Mouse (Mus musculus): ENCODE data around the gene Cyth2.
A peak's percentile ranks its signal among the peaks of the same experiment; 100 is the strongest.

Cyth2 gene

GRCm38 (mm10) chr7:45785388-45786135, 28.8 kb downstream of the Cyth2 start:
- peak; percentile 70 for DNase-seq (ENCODE audit: low spot score)

- peak; percentile 67 for DNase-seq (ENCODE audit: low spot score)
These were observed 29.6 kb downstream of the Cyth2 start, which contains the start of gene Sult2b1 for GRCm38 (mm10) chr7:45784524-45785372. Sult2b1 (minus strand) TSS chr7:45784669.

GRCm38 (mm10) chr7:45783511-45784091, 30.8 kb downstream of the Cyth2 start, which contains the start of gene Lmtk3:
Lmtk3 (plus strand) TSS chr7:45783738.
- DNase-seq (ENCODE audit: low spot score) = peak; percentile 77

DNA sequence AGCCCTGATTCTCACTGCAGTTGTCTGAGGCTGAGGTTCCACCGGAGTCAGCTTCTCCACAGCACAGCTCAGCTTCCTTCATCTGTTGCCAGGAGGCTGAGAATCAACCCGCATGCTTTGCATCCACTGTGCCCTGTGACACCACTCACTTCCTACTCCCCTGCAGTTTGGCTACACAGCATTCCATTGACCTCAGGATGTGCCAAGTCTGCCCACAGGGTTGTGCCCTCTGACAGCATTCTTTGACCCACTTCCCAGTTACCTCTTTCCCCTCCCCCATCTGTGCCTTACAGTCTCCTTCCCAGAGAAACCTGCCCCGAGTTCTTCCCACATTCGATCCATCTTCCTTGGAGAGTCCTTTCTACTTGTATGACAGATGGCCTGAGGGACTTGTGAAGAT, 32.1 kb downstream of the Cyth2 start:
- DNase-seq (ENCODE audit: low spot score) = no peak

- no peak for DNase-seq (ENCODE audit: low spot score)
These were observed 35.2 kb downstream of the Cyth2 start for GRCm38 (mm10) chr7:45779081-45779641.

GRCm38 (mm10) chr7:45775237-45775636, 39.1 kb downstream of the Cyth2 start:
- DNase-seq (ENCODE audit: low spot score) = no peak

GRCm38 (mm10) chr7:45771101-45771500, 43.3 kb downstream of the Cyth2 start:
- DNase-seq (ENCODE audit: low spot score) = no peak

- DNase-seq (ENCODE audit: low spot score) = no peak
These were observed 43.8 kb downstream of the Cyth2 start for GRCm38 (mm10) chr7:45770427-45771082.

- no peak for DNase-seq (ENCODE audit: low spot score)
These were observed 46.9 kb downstream of the Cyth2 start for GRCm38 (mm10) chr7:45767500-45767899.

DNA sequence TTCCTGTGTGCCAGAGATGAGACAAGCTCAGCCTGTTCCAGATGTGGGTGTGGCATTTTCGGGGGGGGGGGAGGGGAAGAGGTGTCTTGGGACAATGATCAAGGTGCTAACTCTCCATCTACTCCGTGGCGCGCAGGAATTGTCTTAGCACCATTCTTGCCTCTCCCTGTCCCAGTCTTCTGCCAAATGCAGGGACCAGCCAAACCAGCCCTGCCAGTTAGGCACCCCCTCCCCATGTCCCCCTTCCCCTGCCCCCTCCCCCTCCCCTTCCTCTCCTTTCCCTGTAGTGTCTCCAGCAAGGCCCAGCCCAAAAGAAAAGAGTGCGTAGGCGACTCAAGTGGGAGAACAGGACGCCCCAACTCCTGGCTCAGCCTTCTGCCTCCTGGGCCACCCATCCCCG, 47.6 kb downstream of the Cyth2 start:
- DNase-seq (ENCODE audit: low spot score) = no peak

- no peak for DNase-seq (ENCODE audit: low spot score)
These were observed 48.4 kb downstream of the Cyth2 start for GRCm38 (mm10) chr7:45765995-45766394.

DNA sequence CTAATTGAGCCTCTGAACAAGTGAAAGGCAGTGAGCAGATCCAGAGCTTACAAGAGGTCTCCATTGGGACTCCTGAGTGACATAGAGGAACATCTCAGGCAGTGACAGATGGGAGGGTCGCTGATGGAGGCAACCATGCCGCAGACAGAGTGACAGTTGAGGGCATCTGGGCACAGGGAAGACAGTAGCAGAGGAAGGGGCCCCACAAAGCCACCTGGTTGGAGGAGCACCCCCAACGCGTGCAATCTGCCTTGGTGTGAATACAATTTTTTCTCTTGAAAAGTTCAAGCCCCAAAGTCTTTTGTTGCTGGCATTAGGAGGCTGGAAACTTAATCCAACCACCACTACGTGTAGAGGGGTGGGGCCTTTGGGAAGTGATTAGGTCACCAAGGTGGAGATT, 54.2 kb downstream of the Cyth2 start:
- no peak for DNase-seq (ENCODE audit: low spot score)

- no peak for DNase-seq (ENCODE audit: low spot score)
These were observed 55.0 kb downstream of the Cyth2 start for GRCm38 (mm10) chr7:45759400-45759799.

Measured in testis, postnatal 14 days (tissue).